Mouse (Mus musculus): ENCODE results near the gene Lrrc49.

Lrrc49 gene

GRCm38 (mm10) chr9:60676429-60676828, 11.5 kb downstream of the Lrrc49 start:
- no peak for DNase-seq (ENCODE audit: low read depth, low spot score)

DNA sequence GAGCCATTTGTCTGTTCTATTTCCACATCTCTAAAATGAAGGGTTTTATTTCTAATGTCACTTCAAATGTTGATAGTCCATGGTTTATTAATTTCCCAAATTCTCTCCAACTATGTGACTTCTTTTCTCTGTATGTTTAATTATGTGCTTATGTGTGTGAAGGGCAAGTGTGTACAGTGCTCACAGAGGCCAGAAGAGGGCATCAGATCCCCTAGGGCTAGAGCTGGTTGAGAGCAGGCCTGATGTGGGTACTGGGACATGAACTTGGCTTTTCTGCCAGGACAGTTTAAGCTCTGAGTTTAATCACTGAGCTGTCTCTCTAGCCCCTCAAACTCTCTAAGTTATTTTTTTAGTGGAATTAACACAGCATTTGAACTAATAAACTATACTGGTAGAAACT, 13.2 kb downstream of the Lrrc49 start:
- no peak for DNase-seq (ENCODE audit: low read depth, low spot score)

- DNase-seq (ENCODE audit: low read depth, low spot score), result no peak
Measured at GRCm38 (mm10) chr9:60672568-60672967, 15.4 kb downstream of the Lrrc49 start.

- DNase-seq (ENCODE audit: low read depth, low spot score), result no peak
Measured at GRCm38 (mm10) chr9:60668886-60669285, 19.1 kb downstream of the Lrrc49 start.

DNA sequence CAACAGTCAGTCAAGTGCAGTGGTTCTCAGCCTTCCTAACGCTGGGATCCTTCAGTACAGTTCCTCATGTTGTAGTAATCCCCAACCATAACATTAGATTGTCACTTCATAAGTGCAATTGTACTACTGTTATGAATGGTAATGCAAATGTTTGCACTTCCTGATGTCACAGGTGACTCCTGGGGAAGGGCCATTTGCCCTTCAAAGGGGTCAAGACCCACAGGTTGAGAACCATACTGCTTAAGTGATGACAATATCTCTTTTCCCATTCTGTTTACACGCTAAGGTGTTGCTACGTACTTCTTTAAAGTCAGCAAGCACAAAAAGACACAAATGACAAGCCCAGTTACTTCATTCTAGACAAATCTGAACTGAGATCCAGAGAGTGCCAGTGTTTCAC, 22.4 kb downstream of the Lrrc49 start:
- DNase-seq (ENCODE audit: low read depth, low spot score), result no peak

- DNase-seq (ENCODE audit: low read depth, low spot score), result no peak
Measured at GRCm38 (mm10) chr9:60664866-60665265, 23.1 kb downstream of the Lrrc49 start.

- DNase-seq (ENCODE audit: low read depth, low spot score), result no peak
Measured at GRCm38 (mm10) chr9:60664385-60664784, 23.6 kb downstream of the Lrrc49 start.

DNA sequence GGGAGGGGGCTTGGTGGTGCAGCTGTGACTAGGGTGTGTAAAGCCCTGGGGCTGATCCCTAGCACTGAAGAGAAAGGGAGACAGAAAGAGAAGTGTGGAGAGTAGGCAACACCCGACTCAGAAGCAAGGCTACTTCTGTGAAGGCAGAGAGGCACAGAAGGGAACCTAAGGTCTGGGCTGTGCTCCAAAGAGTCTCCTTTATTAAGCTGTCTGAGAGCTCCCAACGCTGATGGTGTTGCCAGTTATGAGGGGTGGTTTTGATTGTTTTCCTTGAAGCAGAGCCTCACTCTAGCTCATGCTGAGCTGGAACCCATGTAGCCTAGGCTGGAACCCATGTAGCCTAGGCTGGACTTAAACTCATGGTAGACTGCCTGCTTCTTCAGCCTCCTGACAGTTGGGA, 25.0 kb downstream of the Lrrc49 start:
- DNase-seq (ENCODE audit: low read depth, low spot score), result no peak

GRCm38 (mm10) chr9:60653582-60653981, 34.4 kb downstream of the Lrrc49 start:
- DNase-seq (ENCODE audit: low read depth, low spot score), result no peak

- no peak for DNase-seq (ENCODE audit: low read depth, low spot score)
Measured at GRCm38 (mm10) chr9:60653137-60653536, 34.8 kb downstream of the Lrrc49 start.

- no peak for DNase-seq (ENCODE audit: low read depth, low spot score)
Measured at GRCm38 (mm10) chr9:60650277-60650676, 37.7 kb downstream of the Lrrc49 start.

DNA sequence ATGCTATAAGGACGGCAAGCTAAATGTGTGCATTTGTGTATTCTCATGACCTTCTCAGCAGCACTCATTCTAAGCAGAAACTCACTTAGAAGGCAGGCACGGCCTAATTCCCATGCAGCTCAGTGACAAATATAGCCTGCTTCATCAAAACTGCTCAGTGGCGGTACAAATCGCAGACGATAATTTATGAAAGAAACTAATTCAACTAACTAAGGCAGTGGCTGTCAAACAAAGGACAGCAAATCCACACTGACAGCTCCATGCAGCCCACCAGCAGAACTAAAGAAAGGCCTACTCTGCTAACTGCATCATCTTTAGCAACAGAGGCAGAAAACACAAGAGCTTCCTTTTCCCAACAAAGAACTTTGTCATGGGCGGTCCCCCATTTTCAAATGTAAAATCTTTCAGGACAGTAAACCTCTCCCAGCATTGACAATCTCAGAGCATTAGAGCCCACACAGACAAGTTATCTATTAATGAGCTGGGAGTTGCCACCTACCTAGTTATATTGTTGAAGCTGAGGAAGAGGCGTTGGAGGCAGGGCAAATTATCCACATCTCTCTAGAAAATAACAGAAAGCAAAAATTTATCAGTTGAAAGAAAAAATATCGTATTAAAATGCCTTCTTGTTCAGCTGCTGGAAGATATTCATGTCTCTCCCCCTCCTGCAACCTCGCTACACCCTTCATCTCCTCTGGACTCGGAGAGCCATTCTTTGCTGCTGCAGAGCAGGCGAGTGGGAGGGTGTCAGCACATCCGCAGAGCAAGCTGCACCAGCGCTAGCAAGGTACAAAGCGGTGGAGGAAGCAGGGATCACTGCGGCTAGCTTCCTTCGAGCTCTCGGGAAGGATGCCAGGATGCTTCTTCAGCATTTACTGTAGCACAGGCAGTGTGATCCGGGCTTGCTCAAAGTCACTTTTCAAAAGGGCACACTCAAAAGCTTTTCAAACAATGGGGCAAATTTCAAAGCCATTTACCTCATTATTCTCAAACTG, 38.7 kb downstream of the Lrrc49 start:
- no peak for DNase-seq (ENCODE audit: low read depth, low spot score)

DNA sequence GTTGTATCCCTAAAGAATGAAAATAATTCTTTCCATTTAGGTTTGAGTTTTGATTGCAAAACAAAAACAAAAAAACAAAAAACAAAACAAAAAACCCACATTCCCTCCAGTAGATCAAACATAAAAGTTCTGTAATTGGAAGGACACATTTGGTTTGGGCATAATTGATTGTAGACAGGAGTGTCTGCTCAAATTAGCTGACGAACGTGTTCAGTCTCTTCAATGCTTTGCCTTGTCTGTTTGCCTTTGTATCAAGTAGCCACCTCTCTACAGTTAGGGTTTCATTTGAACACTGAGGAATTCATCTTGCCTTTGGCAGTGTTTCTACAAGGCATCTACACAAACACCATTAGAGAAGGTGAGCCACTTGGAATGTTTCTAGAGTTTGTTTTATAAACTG, 54.4 kb downstream of the Lrrc49 start:
- no peak for DNase-seq (ENCODE audit: low read depth, low spot score)

- no peak for DNase-seq (ENCODE audit: low read depth, low spot score)
Measured at GRCm38 (mm10) chr9:60626311-60626791, 61.6 kb downstream of the Lrrc49 start.

- no peak for DNase-seq (ENCODE audit: low read depth, low spot score)
Measured at GRCm38 (mm10) chr9:60625895-60626294, 62.1 kb downstream of the Lrrc49 start.

- no peak for DNase-seq (ENCODE audit: low read depth, low spot score)
Measured at GRCm38 (mm10) chr9:60616946-60617345, 71.0 kb downstream of the Lrrc49 start.

GRCm38 (mm10) chr9:60616359-60616758, 71.6 kb downstream of the Lrrc49 start:
- DNase-seq (ENCODE audit: low read depth, low spot score), result no peak

- DNase-seq (ENCODE audit: low read depth, low spot score), result no peak
Measured at GRCm38 (mm10) chr9:60612260-60612659, 75.7 kb downstream of the Lrrc49 start.

DNA sequence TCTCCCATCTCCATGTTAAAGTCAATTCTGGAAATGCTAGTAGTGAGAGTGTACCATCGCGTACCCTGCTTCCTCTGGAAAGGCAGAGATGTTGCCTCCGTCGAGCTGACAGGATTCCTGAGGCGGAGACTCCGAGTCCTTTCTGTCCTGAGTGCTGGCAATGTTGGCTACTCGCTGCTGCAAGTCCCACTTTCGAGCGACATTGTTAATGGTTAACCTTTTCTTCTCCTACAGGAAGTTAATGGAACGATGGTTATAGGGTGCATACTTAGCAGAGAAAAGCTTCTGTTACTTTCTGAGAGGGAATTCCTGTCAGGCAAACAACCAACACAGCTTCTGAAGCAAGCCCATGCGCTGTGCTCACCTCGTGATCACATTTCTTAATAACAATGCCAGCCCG, 77.8 kb downstream of the Lrrc49 start:
- DNase-seq (ENCODE audit: low read depth, low spot score), result no peak

DNA sequence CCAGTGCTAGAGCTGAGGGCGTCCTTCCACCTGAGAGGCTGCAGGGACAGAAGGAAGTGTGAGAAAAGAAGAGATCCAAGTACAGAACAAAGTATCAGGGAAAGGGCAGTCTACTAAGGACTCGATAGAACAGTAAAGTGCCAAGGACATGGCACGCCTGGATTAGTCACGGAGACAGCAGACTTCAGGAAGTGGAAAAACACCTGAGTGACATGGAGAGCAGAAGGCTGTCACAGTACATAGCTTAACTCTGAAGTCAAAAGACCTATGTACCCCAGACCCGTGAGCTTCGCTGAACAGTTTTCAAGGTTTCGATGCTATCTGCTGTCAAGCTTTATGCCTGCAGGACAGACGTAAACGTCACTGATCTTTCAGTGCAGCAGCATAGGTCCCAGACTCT, 79.1 kb downstream of the Lrrc49 start:
- DNase-seq (ENCODE audit: low read depth, low spot score), result no peak

- no peak for DNase-seq (ENCODE audit: low read depth, low spot score)
Measured at GRCm38 (mm10) chr9:60608086-60608485, 79.9 kb downstream of the Lrrc49 start.

DNA sequence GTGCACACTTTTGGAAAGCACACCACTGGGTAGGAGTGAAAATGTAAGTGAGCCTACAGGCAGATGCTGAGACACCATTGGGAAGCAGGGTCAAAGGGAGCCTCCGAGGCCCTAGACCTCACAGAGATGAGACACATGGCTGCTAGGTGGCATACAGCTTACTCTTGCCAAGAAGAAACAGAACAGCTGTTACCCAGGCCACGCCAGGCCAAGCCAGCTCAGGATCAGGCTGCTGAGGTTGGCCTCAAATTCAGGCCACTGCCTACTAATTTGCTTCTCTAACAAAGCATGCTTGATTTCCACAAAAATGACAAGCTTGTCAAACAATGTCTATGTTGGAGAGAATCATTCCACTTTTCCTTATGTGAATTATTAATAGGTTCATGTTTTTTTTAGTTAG, 83.0 kb downstream of the Lrrc49 start:
- DNase-seq (ENCODE audit: low read depth, low spot score), result no peak

- DNase-seq (ENCODE audit: low read depth, low spot score), result no peak
Measured at GRCm38 (mm10) chr9:60601936-60602335, 86.0 kb downstream of the Lrrc49 start.

Data from embryo, embryonic 11.5 days (tissue).